Mouse (Mus musculus): ENCODE results near the gene Tctn1.

- TF ChIP-seq CTCF (IDR thresholded peaks at IDR 0.05; ENCODE audit: low read depth) (no peak), EP300 (IDR thresholded peaks at IDR 0.05; ENCODE audit: low read depth) (no peak)
Observed at GRCm38 (mm10) chr5:122243781-122244523, 20.3 kb downstream of the Tctn1 start.
